Mouse (Mus musculus): Measurements from ENCODE around the gene Rprd1b.
A peak's percentile ranks its signal among the peaks of the same experiment; 100 is the strongest.

The Rprd1b gene

GRCm38 (mm10) chr2:158079843-158080395 is 51.6 kb downstream of the Rprd1b start:
- no peak for DNase-seq (ENCODE audit: low spot score in 2 of 2)

GRCm38 (mm10) chr2:158080622-158081241 is 52.4 kb downstream of the Rprd1b start:
- no peak for DNase-seq (ENCODE audit: low spot score in 2 of 2)

GRCm38 (mm10) chr2:158084486-158084885 is 56.2 kb downstream of the Rprd1b start:
- no peak for DNase-seq (ENCODE audit: low spot score in 2 of 2)

- DNase-seq (ENCODE audit: low spot score in 2 of 2) = no peak
Measured at GRCm38 (mm10) chr2:158090096-158090495, 61.8 kb downstream of the Rprd1b start.

- DNase-seq (ENCODE audit: low spot score in 2 of 2) = peak in 1 of 2 experiments; percentile 34
Measured at GRCm38 (mm10) chr2:158093345-158093744, 65.0 kb downstream of the Rprd1b start.

- no peak for DNase-seq (ENCODE audit: low spot score in 2 of 2)
Measured at GRCm38 (mm10) chr2:158094300-158094699, 66.0 kb downstream of the Rprd1b start.

GRCm38 (mm10) chr2:158094846-158095245 is 66.5 kb downstream of the Rprd1b start:
- no peak for DNase-seq (ENCODE audit: low spot score in 2 of 2)

GRCm38 (mm10) chr2:158097071-158097470 is 68.8 kb downstream of the Rprd1b start:
- DNase-seq (ENCODE audit: low spot score in 2 of 2) = no peak

- DNase-seq (ENCODE audit: low spot score in 2 of 2) = no peak
Measured at GRCm38 (mm10) chr2:158098730-158099129, 70.4 kb downstream of the Rprd1b start.

- DNase-seq (ENCODE audit: low spot score in 2 of 2) = no peak
Measured at GRCm38 (mm10) chr2:158099537-158099936, 71.2 kb downstream of the Rprd1b start.

GRCm38 (mm10) chr2:158101768-158102167 is 73.5 kb downstream of the Rprd1b start:
- DNase-seq (ENCODE audit: low spot score in 2 of 2) = peak; percentile 33 to 57

- no peak for DNase-seq (ENCODE audit: low spot score in 2 of 2)
Measured at GRCm38 (mm10) chr2:158104966-158105365, 76.7 kb downstream of the Rprd1b start.

- no peak for DNase-seq (ENCODE audit: low spot score in 2 of 2)
Measured at GRCm38 (mm10) chr2:158105605-158106004, 77.3 kb downstream of the Rprd1b start.

GRCm38 (mm10) chr2:158106947-158107587 is 78.8 kb downstream of the Rprd1b start:
- no peak for DNase-seq (ENCODE audit: low spot score in 2 of 2)

GRCm38 (mm10) chr2:158109516-158109915 is 81.2 kb downstream of the Rprd1b start:
- DNase-seq (ENCODE audit: low spot score in 2 of 2) = no peak

GRCm38 (mm10) chr2:158113591-158114257 is 85.4 kb downstream of the Rprd1b start:
- no peak for DNase-seq (ENCODE audit: low spot score in 2 of 2)

- no peak for DNase-seq (ENCODE audit: low spot score in 2 of 2)
Measured at GRCm38 (mm10) chr2:158114931-158115330, 86.6 kb downstream of the Rprd1b start.

GRCm38 (mm10) chr2:158115838-158116453 is 87.6 kb downstream of the Rprd1b start:
- no peak for DNase-seq (ENCODE audit: low spot score in 2 of 2)

- DNase-seq (ENCODE audit: low spot score in 2 of 2) = no peak
Measured at GRCm38 (mm10) chr2:158116653-158117052, 88.4 kb downstream of the Rprd1b start.

GRCm38 (mm10) chr2:158119145-158119544 is 90.8 kb downstream of the Rprd1b start:
- DNase-seq (ENCODE audit: low spot score in 2 of 2) = no peak

GRCm38 (mm10) chr2:158120211-158120610 is 91.9 kb downstream of the Rprd1b start:
- no peak for DNase-seq (ENCODE audit: low spot score in 2 of 2)

GRCm38 (mm10) chr2:158120868-158121267 is 92.6 kb downstream of the Rprd1b start:
- DNase-seq (ENCODE audit: low spot score in 2 of 2) = no peak
